In genomic region chr11:70539423-70539822, GRCm38 (mm10) we compare ENCODE assay signal across 9 mouse cellular contexts. TPM values are rescaled to one million over a fixed set of nuclear protein-coding genes. Genes with fewer than 3 reads are reported as not detected.
DNase-seq lines count a peak whose midpoint lies in the region; ATAC-seq and TF ChIP-seq lines count a peak whose summit lies in the region.
"Had no signal": no experiment of that assay in that cellular context is flagged by ENCODE, and none has a peak within 500 bp of the region (broad histone marks: within the 10 kb centered on the region; RNA-seq: fewer than 3 reads in every experiment).

No protein-coding gene starts in this region.

- H3K9me3 ChIP-seq in heart, embryonic 15.5 days (replicated peaks): no peaks in the 10 kb centered on the region
- H3K9me3 ChIP-seq in G1E (replicated peaks): no peaks in the 10 kb centered on the region
- no peaks in the 10 kb centered on the region for H3K9me3 ChIP-seq in hindbrain, embryonic 10.5 days

- no peak for ATAC-seq in heart, embryonic 15.5 days (replicated peaks; ENCODE audit: insufficient number of reproducible peaks, insufficient read depth, low FRiP score, low read depth)
- no peak for ATAC-seq in G1E (ENCODE audit: extremely low read depth, insufficient number of reproducible peaks, low FRiP score, poor library complexity, severe bottlenecking)
- ATAC-seq in erythroid progenitor cell, adult 5-6 weeks (replicated peaks; ENCODE audit: low FRiP score, poor library complexity, severe bottlenecking): no peak

- H3K9ac ChIP-seq in heart, embryonic 15.5 days: peak overlapping the region; percentile 77

- H3K36me3 ChIP-seq in heart, embryonic 15.5 days: no peaks in the 10 kb centered on the region
- H3K36me3 ChIP-seq in G1E (replicated peaks) (no peaks in the 10 kb centered on the region), macrophage (ENCODE audit: inconsistent target) (peaks cover 23% of the 10 kb centered on the region)
- H3K36me3 ChIP-seq in hindbrain, embryonic 10.5 days: no peaks in the 10 kb centered on the region

- H3K79me2 ChIP-seq in macrophage (ENCODE audit: inconsistent target): peaks cover 26% of the 10 kb centered on the region; the same call in 1 of the 2 replicates

- peaks cover 21% of the 10 kb centered on the region for H3K4me1 ChIP-seq in heart, embryonic 15.5 days (replicated peaks)
- H3K4me1 ChIP-seq in G1E (ENCODE audit: insufficient read depth, low read depth, low read length): peaks cover 21% of the 10 kb centered on the region
- H3K4me1 ChIP-seq in hindbrain, embryonic 10.5 days (replicated peaks): peaks cover 12% of the 10 kb centered on the region

- TF ChIP-seq CTCF in G1E (IDR thresholded peaks at IDR 0.05; ENCODE audit: low read depth, low read length): no peak

- DNase-seq in heart, adult 8-10 months (ENCODE audit: low spot score): no peak
- DNase-seq in G1E (ENCODE audit: low spot score): no peak
- DNase-seq in hindbrain, embryonic 10.5 days (ENCODE audit: low spot score): no peak
- no peak for DNase-seq in embryo, embryonic 10.5 days (ENCODE audit: low spot score)
- DNase-seq in gastrocnemius, postnatal 10 days: no peak

- WGBS in heart, embryonic 15.5 days: 14% methylated on average over 9 of the region's 9 CpGs
- 27% methylated on average over 9 of the region's 9 CpGs for WGBS in hindbrain, embryonic 10.5 days
- WGBS in macrophage (ENCODE audit: missing documents): 17% methylated on average over 9 of the region's 9 CpGs

- peak overlapping the region; percentile 83 for H3K4me2 ChIP-seq in heart, embryonic 15.5 days

- H3K27me3 ChIP-seq in heart, embryonic 15.5 days: no peaks in the 10 kb centered on the region
- H3K27me3 ChIP-seq in G1E (ENCODE audit: insufficient read depth, low read length): peaks cover 71% of the 10 kb centered on the region
- peaks cover 44% of the 10 kb centered on the region for H3K27me3 ChIP-seq in hindbrain, embryonic 10.5 days (ENCODE audit: insufficient read depth, poor library complexity, severe bottlenecking)

- peak overlapping the region; percentile 83 for H3K4me3 ChIP-seq in heart, embryonic 15.5 days
- peak overlapping the region; percentile 64; the same call in 1 of the 2 replicates for H3K4me3 ChIP-seq in G1E (ENCODE audit: low read depth, low read length)
- H3K4me3 ChIP-seq in hindbrain, embryonic 10.5 days: peak overlapping the region; percentile 71
- peak overlapping the region; percentile 48 for H3K4me3 ChIP-seq in macrophage (ENCODE audit: inconsistent target)

- H3K27ac ChIP-seq in heart, embryonic 15.5 days: peak overlapping the region; percentile 83
- H3K27ac ChIP-seq in hindbrain, embryonic 10.5 days: peak overlapping the region; percentile 82; the same call in 1 of the 2 replicates
- H3K27ac ChIP-seq in macrophage: peak overlapping the region; percentile 51

RNA-seq across cellular contexts. Expression of gene Pld2, which starts 0.4 kb away (rescaled TPM):
- polyA plus RNA-seq in heart, embryonic 15.5 days (2015; fragmentation: Nextera tagmentation; extraction: Ambion mirVana): 10.4 and 11.7 TPM in 2 replicates
- total RNA-seq in heart, adult 8-10 months (2022): 1 to 10 TPM; 6.2 to 8.6 (median 8.2) TPM
- total RNA-seq in G1E (2014; fragmentation: Nextera tagmentation) (not detected in 2 replicates), G1E (2017) (0.05 and 0.06 TPM in 2 replicates)
- polyA plus RNA-seq in G1E (2012) (not detected in 2 replicates), macrophage (2018) (19.1 to 36.3 TPM (median 25.0 TPM) in 3 replicates)
- 3.8 and 4.1 TPM in 2 replicates for polyA plus RNA-seq in hindbrain, embryonic 10.5 days (2016; fragmentation: Nextera tagmentation; extraction: Ambion mirVana)
- total RNA-seq in macrophage (2018; cell fraction: chromatin; rRNA removed): 100 to 1,000 TPM; 111 to 303 (median 185) TPM
- 10 to 100 TPM; 15.3 to 36.4 (median 23.9) TPM for total RNA-seq in macrophage (2018; cell fraction: cytosol; rRNA removed)
- total RNA-seq in macrophage (2018; cell fraction: nucleus; rRNA removed): 100 to 1,000 TPM in 13 of 26 experiments, 10 to 100 TPM in 13; 45.6 to 248 (median 103) TPM
- total RNA-seq in gastrocnemius, postnatal 10 days (2021): 10 to 100 TPM; 16.4 to 21.3 TPM
- not detected in 2 replicates for total RNA-seq in erythroid progenitor cell, adult 5-6 weeks (2015; ENCODE audit: low replicate concordance)
- 0.23 and 0.64 TPM in 2 replicates for total RNA-seq in erythroid progenitor cell, adult 5-6 weeks (2017; ENCODE audit: low replicate concordance)

RNA-seq across cellular contexts. Expression of gene Gm40193, which starts 6.7 kb away (rescaled TPM):
- polyA plus RNA-seq in heart, embryonic 15.5 days (2015; fragmentation: Nextera tagmentation; extraction: Ambion mirVana): not detected in 2 replicates
- not detected for total RNA-seq in heart, adult 8-10 months (2022)
- total RNA-seq in G1E (2014; fragmentation: Nextera tagmentation) (not detected in 2 replicates), G1E (2017) (not detected in 2 replicates)
- polyA plus RNA-seq in G1E (2012) (not detected in 2 replicates), macrophage (2018) (not detected in 3 replicates)
- not detected in 2 replicates for polyA plus RNA-seq in hindbrain, embryonic 10.5 days (2016; fragmentation: Nextera tagmentation; extraction: Ambion mirVana)
- total RNA-seq in macrophage (2018; cell fraction: chromatin; rRNA removed): not detected
- total RNA-seq in macrophage (2018; cell fraction: cytosol; rRNA removed): not detected
- not detected for total RNA-seq in macrophage (2018; cell fraction: nucleus; rRNA removed)
- not detected for total RNA-seq in gastrocnemius, postnatal 10 days (2021)
- not detected in 2 replicates for total RNA-seq in erythroid progenitor cell, adult 5-6 weeks (2015; ENCODE audit: low replicate concordance)
- total RNA-seq in erythroid progenitor cell, adult 5-6 weeks (2017; ENCODE audit: low replicate concordance): not detected in 2 replicates
- total RNA-seq: common myeloid progenitor, adult 5-6 weeks had no signal

RNA-seq across cellular contexts. Expression of gene Psmb6, which starts 14.3 kb away (rescaled TPM):
- 509 and 590 TPM in 2 replicates for polyA plus RNA-seq in heart, embryonic 15.5 days (2015; fragmentation: Nextera tagmentation; extraction: Ambion mirVana)
- total RNA-seq in heart, adult 8-10 months (2022): 100 to 1,000 TPM; 218 to 249 (median 234) TPM
- total RNA-seq in G1E (2014; fragmentation: Nextera tagmentation) (114 and 116 TPM in 2 replicates), G1E (2017) (212 and 295 TPM in 2 replicates)
- polyA plus RNA-seq in G1E (2012) (153 and 181 TPM in 2 replicates), macrophage (2018) (305 to 399 TPM (median 395 TPM) in 3 replicates)
- polyA plus RNA-seq in hindbrain, embryonic 10.5 days (2016; fragmentation: Nextera tagmentation; extraction: Ambion mirVana): 1,108 and 1,160 TPM in 2 replicates
- 100 to 1,000 TPM; 101 to 394 (median 222) TPM for total RNA-seq in macrophage (2018; cell fraction: chromatin; rRNA removed)
- 100 to 1,000 TPM; 380 to 616 (median 453) TPM for total RNA-seq in macrophage (2018; cell fraction: cytosol; rRNA removed)
- total RNA-seq in macrophage (2018; cell fraction: nucleus; rRNA removed): 100 to 1,000 TPM; 139 to 509 (median 336) TPM
- total RNA-seq in gastrocnemius, postnatal 10 days (2021): 100 to 1,000 TPM; 326 to 361 TPM
- total RNA-seq in erythroid progenitor cell, adult 5-6 weeks (2015; ENCODE audit: low replicate concordance): 40.2 and 49.0 TPM in 2 replicates
- total RNA-seq in erythroid progenitor cell, adult 5-6 weeks (2017; ENCODE audit: low replicate concordance): 52.0 and 74.6 TPM in 2 replicates

RNA-seq across cellular contexts. Expression of gene Gltpd2, which starts 20.4 kb away (rescaled TPM):
- polyA plus RNA-seq in heart, embryonic 15.5 days (2015; fragmentation: Nextera tagmentation; extraction: Ambion mirVana): 0.42 TPM in 1 of 2 replicates, not detected in the other
- total RNA-seq in heart, adult 8-10 months (2022): not detected
- total RNA-seq in G1E (2014; fragmentation: Nextera tagmentation) (not detected in 2 replicates), G1E (2017) (not detected in 2 replicates)
- polyA plus RNA-seq in G1E (2012) (not detected in 2 replicates), macrophage (2018) (not detected in 3 replicates)
- polyA plus RNA-seq in hindbrain, embryonic 10.5 days (2016; fragmentation: Nextera tagmentation; extraction: Ambion mirVana): 0.35 and 0.47 TPM in 2 replicates
- total RNA-seq in macrophage (2018; cell fraction: chromatin; rRNA removed): not detected
- not detected for total RNA-seq in macrophage (2018; cell fraction: cytosol; rRNA removed)
- total RNA-seq in macrophage (2018; cell fraction: nucleus; rRNA removed): not detected
- not detected for total RNA-seq in gastrocnemius, postnatal 10 days (2021)
- total RNA-seq in erythroid progenitor cell, adult 5-6 weeks (2015; ENCODE audit: low replicate concordance): not detected in 2 replicates
- total RNA-seq in erythroid progenitor cell, adult 5-6 weeks (2017; ENCODE audit: low replicate concordance): not detected in 2 replicates
- total RNA-seq: common myeloid progenitor, adult 5-6 weeks had no signal

RNA-seq across cellular contexts. Expression of gene Mink1, which starts 23.3 kb away (rescaled TPM):
- polyA plus RNA-seq in heart, embryonic 15.5 days (2015; fragmentation: Nextera tagmentation; extraction: Ambion mirVana): 8.1 and 11.8 TPM in 2 replicates
- total RNA-seq in heart, adult 8-10 months (2022): 10 to 100 TPM; 47.8 to 52.8 (median 49.4) TPM
- total RNA-seq in G1E (2014; fragmentation: Nextera tagmentation) (37.3 and 38.1 TPM in 2 replicates), G1E (2017) (8.8 and 14.3 TPM in 2 replicates)
- polyA plus RNA-seq in G1E (2012) (89.8 and 94.4 TPM in 2 replicates), macrophage (2018) (23.4 to 63.5 TPM (median 51.1 TPM) in 3 replicates)
- 12.6 and 14.6 TPM in 2 replicates for polyA plus RNA-seq in hindbrain, embryonic 10.5 days (2016; fragmentation: Nextera tagmentation; extraction: Ambion mirVana)
- total RNA-seq in macrophage (2018; cell fraction: chromatin; rRNA removed): 100 to 1,000 TPM in 24 of 26 experiments, 10 to 100 TPM in 2; 86.2 to 379 (median 281) TPM
- total RNA-seq in macrophage (2018; cell fraction: cytosol; rRNA removed): 10 to 100 TPM; 40.2 to 69.7 (median 56.6) TPM
- total RNA-seq in macrophage (2018; cell fraction: nucleus; rRNA removed): 100 to 1,000 TPM in 18 of 26 experiments, 10 to 100 TPM in 8; 63.4 to 206 (median 135) TPM
- 10 to 100 TPM; 28.6 to 37.0 TPM for total RNA-seq in gastrocnemius, postnatal 10 days (2021)
- total RNA-seq in erythroid progenitor cell, adult 5-6 weeks (2015; ENCODE audit: low replicate concordance): 4.6 and 6.8 TPM in 2 replicates
- total RNA-seq in erythroid progenitor cell, adult 5-6 weeks (2017; ENCODE audit: low replicate concordance): 2.8 and 4.5 TPM in 2 replicates
